Mouse (Mus musculus) cortical plate, adult 2 months (tissue): ENCODE measurements around the gene Btbd19.

Experiments
- CTCF ChIP-seq: fragments of 200-500 bp; IDR thresholded peaks from 2 replicates; pipeline ENCODE4 v1.5.1; 2011; ENCODE audit warnings: mild to moderate bottlenecking, control low read depth, low read length; ENCODE audit not compliant: insufficient read depth; ENCODE audit errors: extremely low read depth
- POLR2A ChIP-seq: fragments of 200-500 bp; IDR thresholded peaks from 2 replicates; pipeline ENCODE4 v1.6.1; 2011; ENCODE audit warnings: mild to moderate bottlenecking, low read length, control low read depth; ENCODE audit not compliant: insufficient read depth; ENCODE audit errors: extremely low read depth

DNA sequence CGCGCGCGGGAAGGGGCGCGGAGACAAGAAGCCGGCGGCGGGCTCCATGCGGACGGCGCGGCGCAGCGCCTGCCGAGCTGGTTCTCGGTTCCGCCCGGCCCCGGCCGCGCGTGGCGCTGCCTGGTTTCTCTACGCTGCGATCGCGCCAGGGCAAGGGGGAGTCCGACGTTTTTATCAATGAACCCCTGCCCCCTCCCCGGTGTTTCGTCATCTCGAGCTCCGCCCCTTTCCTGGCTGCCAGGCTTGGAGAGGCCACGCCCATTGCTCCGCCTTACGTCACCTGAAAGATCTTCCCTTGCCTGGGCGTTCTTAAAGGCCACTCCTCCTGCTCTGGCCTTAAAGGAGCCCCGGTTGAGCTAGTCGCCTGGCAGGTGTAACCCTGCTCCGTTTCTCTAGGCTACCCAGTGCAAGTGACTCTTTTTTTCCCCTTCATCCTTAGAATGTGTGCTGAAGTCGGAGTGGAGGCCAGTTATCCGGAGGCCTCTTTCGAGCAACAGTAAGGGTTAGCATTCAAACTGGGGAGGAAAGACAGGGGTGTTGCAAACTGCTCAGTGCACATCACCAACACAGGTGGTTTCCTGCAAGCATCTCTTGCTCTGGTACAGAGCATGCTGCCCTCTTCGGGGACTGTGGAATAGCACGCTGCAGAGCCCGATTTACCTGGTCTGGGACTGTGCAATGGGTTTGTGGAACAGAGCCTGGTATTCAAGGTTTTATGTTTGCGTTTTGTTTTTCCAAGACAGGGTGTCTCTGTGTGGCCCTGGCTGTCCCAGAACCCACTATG is 8.5 kb upstream of the Btbd19 start, which contains the start of gene Plk3:
- 0 out of 2 replicates have a peak, but pooled peaks have one; percentile 11 for TF ChIP-seq CTCF
- peak; percentile 95 for TF ChIP-seq POLR2A
